Mouse (Mus musculus): ENCODE measurements around the gene Mgarp.
A peak's percentile ranks its signal among the peaks of the same experiment; 100 is the strongest.
"Not testable (repeated sequence)": the region's sequence is repeated elsewhere in the genome, so short reads cannot be mapped to it uniquely, and the experiment has no call there.

Gene Mgarp

DNA sequence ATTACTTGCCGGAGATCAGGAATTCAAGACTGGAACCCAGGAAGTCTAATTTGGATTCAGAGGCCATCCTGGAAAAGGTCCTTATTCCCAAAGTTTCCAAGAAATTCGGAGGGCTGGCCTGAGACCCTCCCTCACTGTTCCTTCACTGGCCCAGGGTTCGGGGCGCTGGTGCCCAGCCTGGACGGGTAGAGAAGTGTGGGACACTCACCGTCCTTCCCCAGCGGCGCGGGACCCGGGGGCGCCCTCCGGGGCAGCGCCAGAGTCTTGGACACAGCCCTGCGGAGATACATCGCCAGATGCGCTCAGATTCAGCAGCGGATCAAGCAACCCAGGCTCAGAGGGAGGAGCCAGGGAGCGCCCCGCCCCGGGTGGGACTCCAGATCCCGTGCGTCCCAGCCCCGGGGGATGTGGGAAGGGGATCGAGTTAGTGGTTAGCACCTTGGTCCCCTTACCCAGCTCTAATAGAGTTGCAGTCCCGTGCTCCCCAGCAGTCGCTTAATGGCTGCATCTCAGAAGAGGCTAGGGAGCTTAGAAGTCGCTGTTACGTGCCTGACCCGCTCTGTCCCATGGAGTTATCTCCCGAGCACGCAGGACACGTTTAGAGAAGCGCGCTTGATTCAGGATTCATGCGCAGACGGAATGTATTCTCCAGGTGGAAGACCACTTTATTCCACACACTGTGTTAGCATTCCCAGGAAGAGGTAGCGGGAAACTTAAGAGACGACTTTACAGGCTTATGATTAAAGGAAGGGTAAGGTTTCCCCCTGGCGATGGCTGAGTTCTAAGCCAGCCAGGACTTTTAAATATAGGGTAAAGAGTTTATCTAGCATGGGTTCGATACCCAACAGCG, at the start of gene Mgarp:
Gene Mgarp (minus strand): TSS at position 520 of the 850 bp plus-strand sequence.
- no peak for DNase-seq (ENCODE audit: extremely low spot score, low read depth, low spot score)

DNA sequence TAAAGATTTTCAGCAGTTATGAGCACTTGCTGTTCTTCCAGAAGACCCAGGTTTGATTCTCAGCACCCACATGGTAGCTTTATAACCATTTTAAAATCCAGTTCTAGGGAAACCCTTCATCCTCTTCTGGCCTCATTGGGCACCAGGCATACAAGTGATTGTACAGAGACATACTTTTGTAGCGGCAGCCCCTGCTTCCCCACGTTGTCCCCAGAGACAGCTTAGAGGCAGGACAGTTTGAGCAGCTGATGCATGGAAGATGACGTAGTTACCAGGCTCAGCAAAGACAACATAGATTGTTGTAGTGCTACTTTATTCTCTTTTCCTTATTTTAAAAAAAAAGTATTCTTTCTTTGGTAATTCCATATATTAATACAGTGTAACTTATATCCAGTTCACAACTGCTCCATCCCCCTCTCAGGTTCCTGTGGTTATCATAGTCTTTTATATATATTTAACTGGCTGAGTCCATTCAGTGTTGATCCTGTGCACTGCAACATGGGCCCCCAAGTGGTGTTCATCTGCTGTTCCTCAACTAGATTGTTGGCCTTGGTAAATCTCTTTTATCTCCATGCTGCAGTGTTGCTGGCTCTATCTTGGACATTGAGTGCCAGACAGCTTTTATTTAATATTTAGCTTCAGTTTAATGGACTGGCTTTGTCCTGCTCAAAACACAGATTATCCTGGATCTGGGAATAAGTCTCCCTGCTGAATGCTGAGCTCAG, 38.5 kb upstream of the Mgarp start:
- DNase-seq (ENCODE audit: extremely low spot score, low read depth, low spot score): no peak

- not testable (repeated sequence) for DNase-seq (ENCODE audit: extremely low spot score, low read depth, low spot score)
Measured at GRCm38 (mm10) chr3:51434364-51434763, 37.8 kb upstream of the Mgarp start.

DNA sequence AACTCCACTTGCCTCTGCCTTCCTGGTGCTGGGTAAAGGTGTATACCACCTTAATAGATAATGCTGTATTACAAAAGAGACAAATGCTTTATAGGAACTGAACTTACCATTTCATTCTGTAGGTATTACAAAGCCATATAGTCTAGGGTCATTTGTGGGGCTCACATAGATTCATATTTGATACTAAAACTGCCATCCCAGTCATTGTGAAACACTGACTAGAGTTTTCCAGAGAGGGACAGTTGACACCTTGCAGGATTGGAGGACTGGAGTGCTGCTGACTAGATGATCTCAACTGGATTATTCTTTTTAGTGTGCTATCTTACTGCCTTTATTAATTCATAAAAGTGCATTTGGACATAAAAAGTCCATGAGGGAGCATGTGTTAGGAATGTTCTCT, 28.9 kb upstream of the Mgarp start:
- DNase-seq (ENCODE audit: extremely low spot score, low read depth, low spot score): no peak

GRCm38 (mm10) chr3:51421921-51422320, 25.4 kb upstream of the Mgarp start:
- DNase-seq (ENCODE audit: extremely low spot score, low read depth, low spot score): no peak

DNA sequence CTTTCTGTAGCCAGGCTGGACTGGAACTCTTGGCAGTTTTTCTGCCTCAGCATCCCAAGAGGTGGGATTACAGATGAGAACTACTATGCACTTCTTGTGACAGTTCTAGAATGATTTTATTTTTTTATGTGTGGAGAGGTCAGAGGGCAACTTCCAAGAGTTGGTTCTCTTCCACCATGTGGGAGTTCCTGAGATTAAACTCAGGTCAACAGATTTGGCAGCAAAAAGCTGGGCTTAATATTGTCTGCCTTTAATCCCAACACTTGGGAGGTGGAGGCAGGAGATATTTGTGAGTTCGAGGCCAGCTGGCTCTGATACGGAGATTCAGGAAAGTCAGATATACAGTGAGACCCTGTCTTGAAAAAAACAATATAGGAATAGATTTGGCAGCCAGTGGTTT, 21.4 kb upstream of the Mgarp start:
- DNase-seq (ENCODE audit: extremely low spot score, low read depth, low spot score): no peak

DNA sequence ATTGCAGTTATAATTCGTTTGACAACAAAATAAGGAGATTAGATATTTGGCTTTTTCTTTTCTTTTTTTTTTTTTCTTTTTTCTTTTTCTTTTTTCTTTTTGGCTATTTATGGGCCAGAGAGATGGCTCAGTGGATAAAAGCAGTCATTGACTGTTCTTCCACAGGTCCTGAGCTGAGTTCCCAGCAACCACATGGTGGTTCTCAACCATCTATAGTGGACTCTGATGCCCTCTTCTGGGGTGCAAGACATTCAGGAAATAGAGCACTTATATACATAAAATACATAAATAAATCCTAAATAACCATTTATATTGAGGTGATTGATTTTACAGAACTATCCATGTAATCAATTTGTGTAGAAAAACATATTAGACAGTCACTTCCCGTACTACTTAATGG, 20.9 kb upstream of the Mgarp start:
- no peak for DNase-seq (ENCODE audit: extremely low spot score, low read depth, low spot score)

- DNase-seq (ENCODE audit: extremely low spot score, low read depth, low spot score): no peak
Measured at GRCm38 (mm10) chr3:51417135-51417458, 20.6 kb upstream of the Mgarp start.

GRCm38 (mm10) chr3:51416364-51417134, 20.0 kb upstream of the Mgarp start:
- DNase-seq (ENCODE audit: extremely low spot score, low read depth, low spot score): no peak

DNA sequence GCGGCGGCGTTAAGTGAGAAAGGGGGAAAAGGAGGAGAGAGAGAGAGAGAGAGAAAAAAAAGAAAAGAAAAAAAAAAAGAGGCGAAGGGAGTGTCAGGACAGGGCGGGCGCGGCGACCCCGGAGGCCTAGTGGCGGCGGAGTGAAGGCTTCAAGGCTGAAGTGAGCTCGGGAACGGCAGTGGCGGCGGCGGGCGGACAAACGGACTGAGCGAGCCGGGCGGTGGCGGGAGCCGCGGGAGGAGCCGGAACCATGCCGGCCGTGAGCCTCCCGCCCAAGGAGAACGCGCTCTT, 19.5 kb upstream of the Mgarp start:
- no peak for DNase-seq (ENCODE audit: extremely low spot score, low read depth, low spot score)

DNA sequence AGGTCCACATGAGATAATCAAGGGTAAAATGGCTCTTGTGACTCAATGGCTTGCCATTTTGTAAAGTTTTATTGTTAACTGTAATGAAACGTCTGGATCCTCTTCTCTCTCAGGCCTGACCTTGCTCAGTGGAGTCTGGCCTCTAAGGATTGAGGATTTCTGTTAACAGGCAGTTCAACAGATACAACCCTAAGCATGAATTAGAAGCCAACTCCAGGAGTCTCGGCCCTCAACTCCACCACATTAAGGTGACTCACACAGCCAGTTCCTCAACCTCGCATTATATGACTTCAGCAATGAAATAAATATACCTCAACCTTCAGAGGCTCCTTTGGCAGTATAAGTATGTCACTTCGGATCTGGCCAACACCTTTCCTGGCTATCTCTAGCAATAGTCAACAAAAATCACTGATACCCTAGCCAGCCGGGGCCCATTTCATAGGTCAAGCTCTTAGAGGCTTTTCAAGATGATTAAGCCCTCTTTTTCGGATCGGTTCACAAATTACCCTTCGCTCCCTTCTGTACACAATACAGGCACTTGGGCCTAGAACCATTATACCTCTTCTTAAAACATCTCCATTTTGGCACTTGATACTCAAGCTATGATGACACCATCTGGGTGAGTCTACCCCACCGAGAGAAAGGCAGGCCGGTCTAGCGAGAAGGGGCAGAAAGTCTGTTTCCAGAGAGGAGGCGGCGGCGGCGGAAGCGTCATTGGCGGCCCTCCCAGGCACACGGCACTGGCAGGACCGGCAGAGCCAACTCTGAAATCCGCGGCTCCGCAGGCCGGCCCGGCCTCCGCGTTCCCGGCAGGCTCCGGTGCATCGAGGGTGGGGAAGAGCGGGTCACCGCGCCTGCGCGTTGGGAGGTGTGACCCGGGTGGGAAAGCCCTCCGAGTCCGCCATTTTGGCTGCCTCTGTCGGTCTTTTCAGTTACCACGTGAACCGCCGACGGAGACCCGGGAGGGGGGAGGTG, 18.8 kb upstream of the Mgarp start, which contains the start of gene Naa15:
Gene Naa15 (plus strand): TSS at position 51 of the 975 bp plus-strand sequence.
- DNase-seq (ENCODE audit: extremely low spot score, low read depth, low spot score): peak; percentile 76

DNA sequence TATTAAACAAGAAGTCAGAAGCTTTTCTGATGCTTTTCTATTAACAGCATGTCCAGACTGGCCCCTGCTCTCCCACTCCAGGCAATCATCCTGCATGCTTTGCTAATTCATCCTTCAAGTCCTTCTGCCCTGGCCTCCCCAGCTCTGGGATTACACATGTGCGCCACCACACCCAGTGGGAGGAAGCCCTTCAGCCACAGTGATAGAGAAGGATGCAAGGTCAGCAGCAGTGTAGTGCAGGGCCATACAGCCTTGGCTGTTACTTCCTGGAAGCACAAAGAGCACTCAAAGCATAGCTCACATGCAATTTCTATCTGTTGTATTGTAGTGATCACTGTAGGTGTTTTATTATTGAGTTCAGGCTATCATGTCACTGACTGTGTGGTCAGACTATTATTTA, 16.7 kb upstream of the Mgarp start:
- DNase-seq (ENCODE audit: extremely low spot score, low read depth, low spot score): no peak

GRCm38 (mm10) chr3:51412457-51412856, 15.9 kb upstream of the Mgarp start:
- DNase-seq (ENCODE audit: extremely low spot score, low read depth, low spot score): no peak

DNA sequence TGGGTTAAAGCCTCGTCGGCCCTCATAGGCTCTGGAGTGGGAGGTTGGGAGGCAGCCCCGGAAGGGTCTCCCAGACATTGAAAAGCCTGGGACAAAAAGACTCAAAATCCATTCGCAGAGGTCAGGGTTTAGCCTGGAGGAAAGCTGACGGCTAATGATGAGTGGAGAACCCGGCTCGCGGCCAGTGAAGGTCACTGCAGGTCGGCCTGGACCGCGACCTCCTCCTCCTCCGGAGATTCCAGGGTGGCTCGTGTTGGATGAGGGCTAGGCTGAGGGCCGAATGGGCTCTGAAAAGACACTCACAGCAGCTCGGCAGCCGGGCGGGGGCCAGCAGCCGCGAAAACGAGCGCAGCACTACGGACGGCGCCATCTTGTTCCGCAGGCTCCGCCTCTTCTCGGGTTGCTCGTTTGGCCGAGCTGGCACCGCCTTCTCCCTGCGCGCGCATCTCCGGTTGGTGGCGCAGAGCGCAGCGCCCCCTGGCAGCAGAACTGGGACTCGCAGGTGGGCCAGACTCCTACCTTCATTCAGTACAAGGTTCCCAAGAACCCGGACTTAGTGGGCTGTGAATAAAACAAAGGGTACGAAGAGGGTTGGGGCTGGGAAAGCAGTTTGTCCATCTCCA, 12.1 kb upstream of the Mgarp start, which contains the start of gene Ndufc1:
Gene Ndufc1 (minus strand): TSS at position 428 of the 623 bp plus-strand sequence.
- peak; percentile 93 for DNase-seq (ENCODE audit: extremely low spot score, low read depth, low spot score)

- DNase-seq (ENCODE audit: extremely low spot score, low read depth, low spot score): no peak
Measured at GRCm38 (mm10) chr3:51407870-51408560, 11.5 kb upstream of the Mgarp start.

DNA sequence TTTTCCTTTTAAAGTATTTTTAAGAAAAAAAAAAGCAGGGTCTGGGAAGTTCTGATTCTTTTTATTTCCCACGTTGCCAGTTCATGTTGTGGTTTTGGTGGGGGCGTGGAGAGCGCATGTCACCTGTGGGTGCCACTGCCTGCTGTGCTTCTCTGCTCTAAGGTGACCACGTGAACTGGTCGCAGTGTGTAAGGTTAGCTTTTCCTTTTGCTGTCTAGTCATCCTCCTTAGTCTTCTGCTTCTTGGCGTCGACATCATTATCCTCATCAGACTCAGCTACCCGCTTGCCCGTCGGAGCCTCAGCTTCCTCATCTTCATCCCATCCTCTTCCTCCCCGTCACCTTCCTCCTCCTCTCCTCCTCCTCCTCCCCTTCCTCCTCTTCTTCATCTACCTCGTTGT, 6.1 kb upstream of the Mgarp start:
- DNase-seq (ENCODE audit: extremely low spot score, low read depth, low spot score): no peak

DNA sequence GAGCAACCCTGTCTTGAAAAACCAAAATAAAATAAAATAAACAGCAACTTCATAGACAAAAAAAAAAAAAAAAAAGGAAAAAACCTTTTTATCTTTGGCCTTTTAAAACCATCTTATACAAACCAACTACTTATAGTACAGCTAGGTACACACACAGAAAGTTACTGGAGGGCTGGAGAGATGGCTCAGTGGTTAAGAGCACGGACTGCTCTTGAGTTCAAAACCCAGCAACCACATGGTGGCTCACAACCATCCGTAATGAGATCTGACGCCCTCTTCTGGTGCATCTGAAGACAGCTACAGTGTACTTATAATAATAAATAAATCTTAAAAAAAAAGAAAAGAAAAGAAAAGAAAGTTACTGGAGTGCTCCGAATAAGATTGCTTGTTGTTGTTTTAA, 5.5 kb upstream of the Mgarp start:
- not testable (repeated sequence) for DNase-seq (ENCODE audit: extremely low spot score, low read depth, low spot score)

- DNase-seq (ENCODE audit: extremely low spot score, low read depth, low spot score): no peak
Measured at GRCm38 (mm10) chr3:51400682-51401081, 4.1 kb upstream of the Mgarp start.

- DNase-seq (ENCODE audit: extremely low spot score, low read depth, low spot score): no peak
Measured at GRCm38 (mm10) chr3:51399531-51399930, 3.0 kb upstream of the Mgarp start.
